Mouse (Mus musculus): ENCODE measurements around the gene Rragd. TPM values are rescaled to one million over a fixed set of nuclear protein-coding genes. Genes with fewer than 3 reads are reported as not detected.

Rragd gene
- polyA plus RNA-seq, 1 experiment: 4.9 TPM

DNA sequence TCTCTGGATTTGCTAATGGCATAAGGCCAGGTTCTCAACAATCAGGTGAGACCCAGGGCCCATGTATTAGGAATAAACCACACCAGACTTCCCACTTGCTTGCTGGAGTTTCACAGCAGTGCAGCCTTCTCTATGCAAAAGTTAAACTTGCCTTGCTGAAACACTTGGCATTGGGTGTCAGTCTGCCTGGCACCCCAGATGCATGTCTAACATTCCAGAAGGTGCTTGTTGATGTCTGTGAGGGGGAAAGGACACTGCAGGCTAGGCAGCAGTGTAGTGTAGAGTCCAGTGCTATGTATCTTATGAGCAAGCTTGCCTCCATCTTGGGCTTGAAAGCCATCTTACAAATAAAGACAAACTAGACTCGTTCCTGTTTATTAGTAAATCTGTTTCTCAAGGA is 73.5 kb downstream of the Rragd start:
- Histone ChIP-seq H3K4me3 (ENCODE audit: insufficient read depth, poor library complexity, severe bottlenecking) (no peak overlapping the region), H3ac (ENCODE audit: control insufficient read depth, insufficient read length, low read depth) (no peak overlapping the region), H3K79me2 (ENCODE audit: control insufficient read depth, insufficient read depth) (no peaks in the 10 kb centered on the region), H3K36me3 (ENCODE audit: control insufficient read depth, insufficient read depth) (peaks cover 8% of the 10 kb centered on the region), H3K79me3 (ENCODE audit: low read depth) (no peaks in the 10 kb centered on the region), H3K27me3 (ENCODE audit: control insufficient read depth, insufficient read depth, insufficient read length) (no peaks in the 10 kb centered on the region)
- no peak for TF ChIP-seq FOSL1 (IDR thresholded peaks at IDR 0.05; ENCODE audit: insufficient read depth, low read length, poor library complexity, severe bottlenecking)
- no peak for TF ChIP-seq USF1 (IDR thresholded peaks at IDR 0.05; ENCODE audit: low read depth)
- TF ChIP-seq CEBPB (IDR thresholded peaks at IDR 0.05; ENCODE audit: low read depth): no peak
- no peak for TF ChIP-seq MAX (IDR thresholded peaks at IDR 0.05)
- no peak for TF ChIP-seq MYOG (IDR thresholded peaks at IDR 0.05; ENCODE audit: control insufficient read depth, extremely low read depth, insufficient read length)
- TF ChIP-seq CTCF (IDR thresholded peaks at IDR 0.05; ENCODE audit: control insufficient read depth, insufficient read depth, insufficient read length): no peak

DNA sequence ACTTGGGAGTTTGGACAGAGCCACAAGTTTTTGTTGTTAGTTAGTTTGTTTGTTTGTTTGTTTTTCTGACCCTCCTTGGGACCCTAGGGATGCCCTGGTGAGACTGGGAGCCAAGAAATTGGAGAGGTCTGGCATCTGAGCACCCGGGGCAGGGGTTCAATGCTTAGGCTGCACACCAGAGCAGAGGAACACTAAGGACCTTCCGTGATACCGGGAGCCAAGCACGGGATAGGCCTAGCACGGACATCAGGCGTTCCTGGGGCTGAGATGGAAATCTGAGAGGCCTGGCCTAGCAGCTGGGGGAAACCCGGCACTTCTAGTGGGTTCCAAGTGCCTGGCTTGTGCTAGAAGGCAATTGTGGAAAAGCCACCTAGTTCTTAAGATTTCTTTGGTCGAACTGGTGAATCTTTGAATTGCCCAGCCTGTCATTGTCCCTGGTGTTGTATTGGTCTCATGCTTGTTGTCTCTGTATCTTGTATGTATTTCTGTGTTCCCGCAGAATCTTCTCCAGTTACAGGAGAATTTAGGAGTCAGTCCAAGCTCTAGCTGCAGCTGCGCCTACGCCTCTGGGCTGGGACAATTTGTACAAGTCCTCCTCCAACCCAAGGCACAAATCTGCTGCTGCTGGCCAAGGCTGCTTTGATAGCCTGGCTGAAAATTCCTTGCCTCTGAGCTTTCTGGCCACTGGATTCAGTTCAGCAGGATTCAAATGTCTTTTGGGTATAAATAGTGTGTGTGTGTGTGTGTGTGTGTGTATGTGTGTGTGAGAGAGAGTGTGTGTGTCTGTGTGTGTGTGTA is 75.3 kb downstream of the Rragd start:
- Histone ChIP-seq H3K27me3 (ENCODE audit: control insufficient read depth, insufficient read depth, insufficient read length) (no peaks in the 10 kb centered on the region), H3K79me3 (ENCODE audit: low read depth) (no peaks in the 10 kb centered on the region), H3K4me3 (ENCODE audit: insufficient read depth, poor library complexity, severe bottlenecking) (no peak overlapping the region), H3ac (ENCODE audit: control insufficient read depth, insufficient read length, low read depth) (no peak overlapping the region), H3K79me2 (ENCODE audit: control insufficient read depth, insufficient read depth) (no peaks in the 10 kb centered on the region), H3K36me3 (ENCODE audit: control insufficient read depth, insufficient read depth) (no peaks in the 10 kb centered on the region)
- no peak for TF ChIP-seq MYOD1 (IDR thresholded peaks at IDR 0.05; ENCODE audit: control insufficient read depth, insufficient read length, low read depth)
- TF ChIP-seq MYOG (IDR thresholded peaks at IDR 0.05; ENCODE audit: control insufficient read depth, extremely low read depth, insufficient read length): no peak
- TF ChIP-seq CEBPB (IDR thresholded peaks at IDR 0.05; ENCODE audit: low read depth): no peak
- no peak for TF ChIP-seq FOSL1 (IDR thresholded peaks at IDR 0.05; ENCODE audit: insufficient read depth, low read length, poor library complexity, severe bottlenecking)
- no peak for TF ChIP-seq USF1 (IDR thresholded peaks at IDR 0.05; ENCODE audit: low read depth)
- TF ChIP-seq MAX (IDR thresholded peaks at IDR 0.05): no peak
- TF ChIP-seq CTCF (IDR thresholded peaks at IDR 0.05; ENCODE audit: control insufficient read depth, insufficient read depth, insufficient read length): no peak

DNA sequence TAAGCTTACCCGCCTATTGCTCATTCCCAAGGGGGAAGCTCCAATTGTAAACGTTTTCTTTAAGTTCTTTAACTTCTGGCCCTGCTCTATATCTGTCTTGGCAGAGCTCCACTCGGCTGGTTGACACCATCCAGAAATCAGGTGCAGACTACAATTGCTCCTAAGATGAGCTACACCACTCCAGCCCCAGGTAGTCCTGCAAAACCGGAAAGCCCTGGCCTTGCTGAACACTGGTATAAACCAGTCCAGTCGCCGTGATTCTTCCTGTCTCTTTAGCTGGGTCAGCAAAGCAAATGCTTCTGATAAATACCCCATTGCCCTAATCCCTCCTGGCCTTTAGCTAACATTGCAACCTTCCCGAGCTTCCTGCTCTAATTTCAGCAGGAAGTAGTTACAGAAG is 78.3 kb downstream of the Rragd start:
- TF ChIP-seq FOSL1 (IDR thresholded peaks at IDR 0.05; ENCODE audit: insufficient read depth, low read length, poor library complexity, severe bottlenecking) (no peak), USF1 (IDR thresholded peaks at IDR 0.05; ENCODE audit: low read depth) (no peak), MAX (IDR thresholded peaks at IDR 0.05) (no peak)
- no peak overlapping the region for H3ac ChIP-seq (ENCODE audit: control insufficient read depth, insufficient read length, low read depth)

DNA sequence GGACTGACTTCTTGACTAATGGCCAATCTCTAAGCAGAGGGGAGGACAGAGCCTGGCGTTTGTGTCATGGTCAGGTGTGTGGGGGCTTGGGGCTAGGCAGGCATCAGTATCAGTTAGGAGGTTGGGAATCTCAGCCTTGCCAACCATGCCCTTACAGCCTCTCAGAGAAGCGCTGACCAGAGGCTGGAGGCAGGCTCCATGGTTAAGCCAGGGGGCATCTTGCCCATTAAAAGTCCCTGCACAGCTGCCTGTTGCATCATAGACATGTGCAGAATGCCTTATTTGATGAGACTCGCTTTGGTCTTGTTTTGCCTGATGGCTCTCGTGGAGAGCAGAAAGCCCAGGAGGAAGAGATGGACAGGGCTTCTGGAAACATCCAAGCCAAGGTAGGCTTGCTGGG is 80.1 kb downstream of the Rragd start, which contains the start of gene Gabrr2:
Gene Gabrr2, plus strand, starts transcription at position 19 of the 400 bp plus-strand sequence.
- Histone ChIP-seq H3ac (ENCODE audit: control insufficient read depth, insufficient read length, low read depth) (no peak within 1 kb of the TSS), H3K27me3 (ENCODE audit: control insufficient read depth, insufficient read depth, insufficient read length) (no peaks in the 10 kb centered on the region), H3K36me3 (ENCODE audit: control insufficient read depth, insufficient read depth) (no peaks in the 10 kb centered on the region), H3K79me3 (ENCODE audit: low read depth) (no peaks in the 10 kb centered on the region), H3K79me2 (ENCODE audit: control insufficient read depth, insufficient read depth) (no peaks in the 10 kb centered on the region), H3K4me3 (ENCODE audit: insufficient read depth, poor library complexity, severe bottlenecking) (no peak within 1 kb of the TSS)
- TF ChIP-seq CTCF (IDR thresholded peaks at IDR 0.05; ENCODE audit: control insufficient read depth, insufficient read depth, insufficient read length) (no peak), MYOD1 (IDR thresholded peaks at IDR 0.05; ENCODE audit: control insufficient read depth, insufficient read length, low read depth) (no peak), USF1 (IDR thresholded peaks at IDR 0.05; ENCODE audit: low read depth) (no peak), CEBPB (IDR thresholded peaks at IDR 0.05; ENCODE audit: low read depth) (no peak), MYOG (IDR thresholded peaks at IDR 0.05; ENCODE audit: control insufficient read depth, extremely low read depth, insufficient read length) (no peak), FOSL1 (IDR thresholded peaks at IDR 0.05; ENCODE audit: insufficient read depth, low read length, poor library complexity, severe bottlenecking) (no peak), MAX (IDR thresholded peaks at IDR 0.05) (no peak)

More for the DNA sequence above, 78.3 kb downstream of the Rragd start:
- no peaks in the 10 kb centered on the region for H3K79me2 ChIP-seq (ENCODE audit: control insufficient read depth, insufficient read depth)
- no peak overlapping the region for H3K4me3 ChIP-seq (ENCODE audit: insufficient read depth, poor library complexity, severe bottlenecking)
- H3K79me3 ChIP-seq (ENCODE audit: low read depth): no peaks in the 10 kb centered on the region
- H3K36me3 ChIP-seq (ENCODE audit: control insufficient read depth, insufficient read depth): no peaks in the 10 kb centered on the region
- no peaks in the 10 kb centered on the region for H3K27me3 ChIP-seq (ENCODE audit: control insufficient read depth, insufficient read depth, insufficient read length)

DNA sequence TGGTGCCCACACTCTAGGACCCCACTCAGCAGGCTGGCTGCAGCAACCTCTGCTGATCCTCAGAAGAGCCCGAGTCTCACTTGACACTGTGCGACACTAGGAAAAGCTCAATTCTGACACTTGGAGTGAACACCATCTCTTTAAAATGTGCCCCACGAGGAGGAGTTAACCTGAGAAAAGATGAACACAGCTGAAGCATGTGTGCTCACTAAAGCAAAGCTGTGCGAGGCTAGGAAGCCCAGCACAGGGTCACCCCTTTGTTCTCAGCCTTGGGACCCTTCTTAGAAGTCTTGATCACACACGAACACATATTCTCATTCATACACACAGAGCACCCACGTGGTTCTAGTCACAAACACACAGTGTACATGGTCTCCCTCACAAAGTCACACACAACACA is 82.1 kb downstream of the Rragd start:
- TF ChIP-seq USF1 (IDR thresholded peaks at IDR 0.05; ENCODE audit: low read depth) (no peak), MYOD1 (IDR thresholded peaks at IDR 0.05; ENCODE audit: control insufficient read depth, insufficient read length, low read depth) (no peak), FOSL1 (IDR thresholded peaks at IDR 0.05; ENCODE audit: insufficient read depth, low read length, poor library complexity, severe bottlenecking) (no peak), CTCF (IDR thresholded peaks at IDR 0.05; ENCODE audit: control insufficient read depth, insufficient read depth, insufficient read length) (no peak), MAX (IDR thresholded peaks at IDR 0.05) (no peak), CEBPB (IDR thresholded peaks at IDR 0.05; ENCODE audit: low read depth) (no peak), MYOG (IDR thresholded peaks at IDR 0.05; ENCODE audit: control insufficient read depth, extremely low read depth, insufficient read length) (no peak)
- Histone ChIP-seq H3K79me3 (ENCODE audit: low read depth) (no peaks in the 10 kb centered on the region), H3K4me3 (ENCODE audit: insufficient read depth, poor library complexity, severe bottlenecking) (no peak overlapping the region), H3K27me3 (ENCODE audit: control insufficient read depth, insufficient read depth, insufficient read length) (no peaks in the 10 kb centered on the region), H3ac (ENCODE audit: control insufficient read depth, insufficient read length, low read depth) (no peak overlapping the region), H3K79me2 (ENCODE audit: control insufficient read depth, insufficient read depth) (no peaks in the 10 kb centered on the region), H3K36me3 (ENCODE audit: control insufficient read depth, insufficient read depth) (no peaks in the 10 kb centered on the region)

Measured in C2C12 (cell line).